26 mouse cellular contexts compared by ENCODE assay signal in genomic region chr5:112300112-112300511, GRCm38 (mm10). TPM values are rescaled to one million over a fixed set of nuclear protein-coding genes. Genes with fewer than 3 reads are reported as not detected.
DNase-seq lines count a peak whose midpoint lies in the region; ATAC-seq and TF ChIP-seq lines count a peak whose summit lies in the region.
"Had no signal": no experiment of that assay in that cellular context is flagged by ENCODE, and none has a peak within 500 bp of the region (broad histone marks: within the 10 kb centered on the region; RNA-seq: fewer than 3 reads in every experiment).

No protein-coding gene starts in this region.

- H3K9me3 ChIP-seq in hindbrain, embryonic 10.5 days = no peaks in the 10 kb centered on the region
- no peaks in the 10 kb centered on the region for H3K9me3 ChIP-seq in hindbrain, embryonic 12.5 days (replicated peaks)
- H3K9me3 ChIP-seq in liver, postnatal 0 days (ENCODE audit: low read length) = no peaks in the 10 kb centered on the region
- no peaks in the 10 kb centered on the region for H3K9me3 ChIP-seq in liver, embryonic 12.5 days (replicated peaks)
- H3K9me3 ChIP-seq: heart, embryonic 12.5 days; heart, embryonic 15.5 days had no signal

- peaks cover 37% of the 10 kb centered on the region for H3K4me1 ChIP-seq in hindbrain, embryonic 10.5 days (replicated peaks)
- peaks cover 17% of the 10 kb centered on the region for H3K4me1 ChIP-seq in hindbrain, embryonic 12.5 days
- H3K4me1 ChIP-seq in liver, postnatal 0 days (ENCODE audit: insufficient read depth) = peaks cover 69% of the 10 kb centered on the region
- peaks cover 75% of the 10 kb centered on the region for H3K4me1 ChIP-seq in liver, embryonic 12.5 days

- TF ChIP-seq EP300 in liver, postnatal 0 days (IDR thresholded peaks at IDR 0.05; ENCODE audit: low read depth) = no peak

- peaks cover 86% of the 10 kb centered on the region for H3K79me2 ChIP-seq in myocyte (ENCODE audit: control insufficient read depth, insufficient read depth)

- H3K27ac ChIP-seq in hindbrain, embryonic 10.5 days = peak overlapping the region; percentile 29; the same call in 1 of the 2 replicates
- H3K27ac ChIP-seq in hindbrain, embryonic 12.5 days = no peak overlapping the region
- H3K27ac ChIP-seq in liver, postnatal 0 days (ENCODE audit: low read depth) = peak overlapping the region; percentile 11; the same call in 1 of the 2 replicates
- H3K27ac ChIP-seq in liver, embryonic 12.5 days = no peak overlapping the region
- H3K27ac ChIP-seq: heart, embryonic 15.5 days; hindbrain, embryonic 14.5 days; hindbrain, postnatal 0 days had no signal

- intact Hi-C loops in heart, postnatal 14 days (cut with DNase I) = loop anchor here (2.0 kb wide), 1 partner anchor 17 kb away; no protein-coding TSS in a partner anchor

- no peaks in the 10 kb centered on the region for H3K36me3 ChIP-seq in hindbrain, embryonic 10.5 days
- no peaks in the 10 kb centered on the region for H3K36me3 ChIP-seq in hindbrain, embryonic 12.5 days
- no peaks in the 10 kb centered on the region; the same call in none of the 2 replicates for H3K36me3 ChIP-seq in liver, postnatal 0 days (replicated peaks; ENCODE audit: insufficient read depth, low read length)
- peaks cover 35% of the 10 kb centered on the region for H3K36me3 ChIP-seq in liver, embryonic 12.5 days
- no peaks in the 10 kb centered on the region for H3K36me3 ChIP-seq in myocyte (ENCODE audit: control insufficient read depth, insufficient read depth)
- H3K36me3 ChIP-seq: heart, embryonic 15.5 days had no signal

- 83% methylated on average over 2 of the region's 2 CpGs for WGBS in hindbrain, embryonic 10.5 days
- WGBS in hindbrain, embryonic 12.5 days = 85% methylated on average over 2 of the region's 2 CpGs
- WGBS in liver, postnatal 0 days (ENCODE audit: insufficient replicate concordance) = 74% methylated on average over 2 of the region's 2 CpGs
- WGBS in liver, embryonic 12.5 days (ENCODE audit: insufficient replicate concordance) = 67% methylated on average over 2 of the region's 2 CpGs

- H3K4me2 ChIP-seq in hindbrain, embryonic 12.5 days (replicated peaks) = no peak overlapping the region
- H3K4me2 ChIP-seq in liver, postnatal 0 days (ENCODE audit: low read depth, low read length) = no peak overlapping the region
- H3K4me2 ChIP-seq in liver, embryonic 12.5 days = no peak overlapping the region
- no peak overlapping the region for H3K4me2 ChIP-seq in myocyte (ENCODE audit: low read depth)
- H3K4me2 ChIP-seq: heart, embryonic 12.5 days; heart, embryonic 15.5 days; hindbrain, embryonic 14.5 days had no signal

- H3ac ChIP-seq in myocyte (ENCODE audit: control insufficient read depth, insufficient read length) = no peak overlapping the region

- DNase-seq in heart, adult 11 months = peak; percentile 83
- no peak for DNase-seq in heart, postnatal 14 days
- no peak for DNase-seq in hindbrain, embryonic 10.5 days (ENCODE audit: low spot score)
- peak; percentile 13 for DNase-seq in liver, postnatal 0 days
- DNase-seq in retina, postnatal 1 day = no peak
- DNase-seq: adrenal gland, postnatal 14 days; cerebellum, adult 11-12 months; cerebellum, adult 8-10 months; cerebellum, postnatal 10 days; cerebellum, postnatal 36 days; embryo, embryonic 11 days; gastrocnemius, postnatal 10 days; heart, adult 18-20 months; heart, postnatal 10 days had no signal

- H3K27me3 ChIP-seq in hindbrain, embryonic 10.5 days (ENCODE audit: insufficient read depth, poor library complexity, severe bottlenecking) = no peaks in the 10 kb centered on the region
- no peaks in the 10 kb centered on the region for H3K27me3 ChIP-seq in hindbrain, embryonic 12.5 days
- H3K27me3 ChIP-seq in liver, postnatal 0 days (ENCODE audit: insufficient read depth, low read length) = no peaks in the 10 kb centered on the region
- H3K27me3 ChIP-seq in liver, embryonic 12.5 days (replicated peaks) = no peaks in the 10 kb centered on the region
- H3K27me3 ChIP-seq in myocyte (ENCODE audit: control insufficient read depth, insufficient read depth, insufficient read length) = no peaks in the 10 kb centered on the region
- H3K27me3 ChIP-seq: heart, embryonic 12.5 days; heart, embryonic 15.5 days had no signal

- H3K9ac ChIP-seq in hindbrain, embryonic 12.5 days = no peak overlapping the region
- H3K9ac ChIP-seq in liver, postnatal 0 days (replicated peaks) = no peak overlapping the region
- no peak overlapping the region for H3K9ac ChIP-seq in liver, embryonic 12.5 days
- H3K9ac ChIP-seq: heart, embryonic 12.5 days; heart, embryonic 15.5 days; hindbrain, embryonic 14.5 days had no signal

- no peak overlapping the region for H3K4me3 ChIP-seq in hindbrain, embryonic 10.5 days
- no peak overlapping the region for H3K4me3 ChIP-seq in hindbrain, embryonic 12.5 days
- no peak overlapping the region for H3K4me3 ChIP-seq in liver, postnatal 0 days (ENCODE audit: low read depth, low read length)
- no peak overlapping the region for H3K4me3 ChIP-seq in liver, embryonic 12.5 days
- no peak overlapping the region for H3K4me3 ChIP-seq in myocyte
- H3K4me3 ChIP-seq: heart, embryonic 12.5 days; heart, embryonic 15.5 days had no signal

- TF ChIP-seq POLR2A in myocyte (IDR thresholded peaks at IDR 0.05; ENCODE audit: insufficient read length, low read depth) = no peak

- no peak for TF ChIP-seq CTCF in liver, postnatal 0 days (IDR thresholded peaks at IDR 0.05; ENCODE audit: low read depth)

- ATAC-seq in hindbrain, embryonic 12.5 days (ENCODE audit: low FRiP score) = no peak
- no peak for ATAC-seq in liver, postnatal 0 days
- ATAC-seq in liver, embryonic 12.5 days = no peak
- ATAC-seq: CD4-positive, CD25-positive, alpha-beta regulatory T cell, adult 4 months; forebrain, embryonic 14.5 days; hindbrain, postnatal 0 days; inflammation-experienced regulatory T-cells, adult 6 months; intestine, embryonic 16.5 days had no signal

TF ChIP-seq in myocyte, 11 proteins besides CTCF, POLR2A, EP300 and RAD21:
- no peak for TF ChIP-seq CEBPB (IDR thresholded peaks at IDR 0.05; ENCODE audit: insufficient read depth, poor library complexity, severe bottlenecking)
- TF ChIP-seq SRF (IDR thresholded peaks at IDR 0.05; ENCODE audit: control insufficient read depth, insufficient read length, low read depth) = no peak
- peak; percentile 58 for TF ChIP-seq POLR2AphosphoS2 (IDR thresholded peaks at IDR 0.05; ENCODE audit: insufficient read length, low read depth)
- no peak for TF ChIP-seq TCF12 (IDR thresholded peaks at IDR 0.05; ENCODE audit: insufficient read depth, poor library complexity, severe bottlenecking)
- TF ChIP-seq MYOD1 (IDR thresholded peaks at IDR 0.05; ENCODE audit: control insufficient read depth in 1 of 3, insufficient read length in 2 of 3, low read depth in 2 of 3) = no peak
- no peak for TF ChIP-seq MAX (IDR thresholded peaks at IDR 0.05; ENCODE audit: low read depth)
- TF ChIP-seq E2F4 (IDR thresholded peaks at IDR 0.05; ENCODE audit: insufficient read depth) = no peak
- TF ChIP-seq USF1 (IDR thresholded peaks at IDR 0.05; ENCODE audit: low read depth) = no peak

RNA-seq across cellular contexts. Expression of gene Tpst2, which starts 23.6 kb away (rescaled TPM):
- 10 to 100 TPM; 50.6 to 55.5 TPM for total RNA-seq in heart, postnatal 14 days (2021)
- 37.2 and 40.9 TPM in 2 replicates for polyA plus RNA-seq in hindbrain, embryonic 10.5 days (2016; fragmentation: Nextera tagmentation; extraction: Ambion mirVana)
- polyA plus RNA-seq in hindbrain, embryonic 12.5 days (2016; fragmentation: Nextera tagmentation; extraction: Ambion mirVana) = 31.7 and 35.4 TPM in 2 replicates
- polyA plus RNA-seq in liver, postnatal 0 days (2015; fragmentation: Nextera tagmentation; extraction: Ambion mirVana) = 34.5 and 36.2 TPM in 2 replicates
- polyA plus RNA-seq in liver, embryonic 12.5 days (2016; fragmentation: Nextera tagmentation; extraction: Ambion mirVana) = 40.5 and 45.1 TPM in 2 replicates
- polyA plus RNA-seq in myocyte (2012; fragmentation: generic; extraction: Trizol) = 94.7 TPM

RNA-seq across cellular contexts. Expression of gene Tfip11, which starts 26.0 kb away (rescaled TPM):
- total RNA-seq in heart, postnatal 14 days (2021) = 10 to 100 TPM; 18.8 to 19.5 TPM
- polyA plus RNA-seq in hindbrain, embryonic 10.5 days (2016; fragmentation: Nextera tagmentation; extraction: Ambion mirVana) = 39.9 and 43.7 TPM in 2 replicates
- 38.1 TPM in 2 replicates for polyA plus RNA-seq in hindbrain, embryonic 12.5 days (2016; fragmentation: Nextera tagmentation; extraction: Ambion mirVana)
- 6.7 and 8.0 TPM in 2 replicates for polyA plus RNA-seq in liver, postnatal 0 days (2015; fragmentation: Nextera tagmentation; extraction: Ambion mirVana)
- 19.7 and 20.7 TPM in 2 replicates for polyA plus RNA-seq in liver, embryonic 12.5 days (2016; fragmentation: Nextera tagmentation; extraction: Ambion mirVana)
- polyA plus RNA-seq in myocyte (2012; fragmentation: generic; extraction: Trizol) = 31.7 TPM

RNA-seq across cellular contexts. Expression of gene Srrd, which starts 42.7 kb away (rescaled TPM):
- total RNA-seq in heart, postnatal 14 days (2021) = 1 to 10 TPM; 8.4 to 9.4 TPM
- 52.5 and 53.2 TPM in 2 replicates for polyA plus RNA-seq in hindbrain, embryonic 10.5 days (2016; fragmentation: Nextera tagmentation; extraction: Ambion mirVana)
- 46.9 and 47.6 TPM in 2 replicates for polyA plus RNA-seq in hindbrain, embryonic 12.5 days (2016; fragmentation: Nextera tagmentation; extraction: Ambion mirVana)
- 9.4 and 10.6 TPM in 2 replicates for polyA plus RNA-seq in liver, postnatal 0 days (2015; fragmentation: Nextera tagmentation; extraction: Ambion mirVana)
- polyA plus RNA-seq in liver, embryonic 12.5 days (2016; fragmentation: Nextera tagmentation; extraction: Ambion mirVana) = 23.1 and 26.1 TPM in 2 replicates
- polyA plus RNA-seq in myocyte (2012; fragmentation: generic; extraction: Trizol) = 19.0 TPM

RNA-seq across cellular contexts. Expression of gene Hps4, which starts 42.8 kb away (rescaled TPM):
- 10 to 100 TPM; 14.6 to 15.9 TPM for total RNA-seq in heart, postnatal 14 days (2021)
- 35.8 and 36.7 TPM in 2 replicates for polyA plus RNA-seq in hindbrain, embryonic 10.5 days (2016; fragmentation: Nextera tagmentation; extraction: Ambion mirVana)
- polyA plus RNA-seq in hindbrain, embryonic 12.5 days (2016; fragmentation: Nextera tagmentation; extraction: Ambion mirVana) = 35.4 and 37.1 TPM in 2 replicates
- polyA plus RNA-seq in liver, postnatal 0 days (2015; fragmentation: Nextera tagmentation; extraction: Ambion mirVana) = 11.5 and 12.5 TPM in 2 replicates
- 17.2 and 18.7 TPM in 2 replicates for polyA plus RNA-seq in liver, embryonic 12.5 days (2016; fragmentation: Nextera tagmentation; extraction: Ambion mirVana)
- 19.1 TPM for polyA plus RNA-seq in myocyte (2012; fragmentation: generic; extraction: Trizol)

RNA-seq across cellular contexts. Expression of gene Crybb1, which starts 44.5 kb away (rescaled TPM):
- 1 to 10 TPM; 1.4 to 1.9 TPM for total RNA-seq in heart, postnatal 14 days (2021)
- 0.19 and 0.42 TPM in 2 replicates for polyA plus RNA-seq in hindbrain, embryonic 10.5 days (2016; fragmentation: Nextera tagmentation; extraction: Ambion mirVana)
- 2.0 and 2.3 TPM in 2 replicates for polyA plus RNA-seq in hindbrain, embryonic 12.5 days (2016; fragmentation: Nextera tagmentation; extraction: Ambion mirVana)
- polyA plus RNA-seq in liver, postnatal 0 days (2015; fragmentation: Nextera tagmentation; extraction: Ambion mirVana) = 0.33 TPM in 1 of 2 replicates, not detected in the other
- polyA plus RNA-seq in liver, embryonic 12.5 days (2016; fragmentation: Nextera tagmentation; extraction: Ambion mirVana) = 0.15 and 0.16 TPM in 2 replicates
- 0.36 TPM for polyA plus RNA-seq in myocyte (2012; fragmentation: generic; extraction: Trizol)
- total RNA-seq: hematopoietic stem cell, adult 5-6 weeks had no signal
- polyA plus RNA-seq: CD4-positive, CD25-positive, alpha-beta regulatory T cell, adult 4 months had no signal

Comparison
In these comparisons a context has a peak if more than half of its experiments do, and no peak if none do; other contexts are left out.
1. DNase-seq: peak in heart, adult 11 months (single experiment) and liver, postnatal 0 days (single experiment); none in heart, postnatal 14 days (0 of 2), hindbrain, embryonic 10.5 days (single experiment) and retina, postnatal 1 day (single experiment).
2. H3K27ac ChIP-seq: peak in hindbrain, embryonic 10.5 days (single experiment) and liver, postnatal 0 days (single experiment); none in hindbrain, embryonic 12.5 days (single experiment) and liver, embryonic 12.5 days (single experiment).